Mouse (Mus musculus) MN1 (cell line): ENCODE measurements around the gene Lpp.

Experiments
- DNase-seq: peaks from one replicate; pipeline ENCODE4 v3.0.0-alpha.2; 2016; ENCODE audit warnings: low spot score

Gene Lpp

DNA sequence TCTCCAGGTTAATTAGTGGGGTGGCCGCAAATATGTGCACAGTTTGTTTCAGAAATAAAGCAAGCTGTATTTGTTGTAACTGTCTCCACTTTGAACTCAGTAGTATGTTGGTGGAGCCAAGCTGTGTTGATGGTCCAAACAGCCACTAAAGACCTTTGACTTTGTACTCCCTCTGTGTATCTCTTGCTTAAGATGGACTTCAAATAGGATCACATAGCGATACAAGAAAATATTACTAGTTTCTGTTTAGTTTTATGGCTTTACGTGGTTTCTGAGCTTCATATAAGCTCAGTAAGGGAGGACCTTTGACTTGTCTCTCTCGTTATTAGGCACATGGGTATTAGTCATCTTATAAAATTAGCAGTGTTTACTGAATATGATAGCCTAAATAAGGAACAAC, 485.7 kb downstream of the Lpp start:
- DNase-seq, result no peak

- no peak for DNase-seq
Measured at GRCm38 (mm10) chr16:24880698-24881097, 487.4 kb downstream of the Lpp start.

DNA sequence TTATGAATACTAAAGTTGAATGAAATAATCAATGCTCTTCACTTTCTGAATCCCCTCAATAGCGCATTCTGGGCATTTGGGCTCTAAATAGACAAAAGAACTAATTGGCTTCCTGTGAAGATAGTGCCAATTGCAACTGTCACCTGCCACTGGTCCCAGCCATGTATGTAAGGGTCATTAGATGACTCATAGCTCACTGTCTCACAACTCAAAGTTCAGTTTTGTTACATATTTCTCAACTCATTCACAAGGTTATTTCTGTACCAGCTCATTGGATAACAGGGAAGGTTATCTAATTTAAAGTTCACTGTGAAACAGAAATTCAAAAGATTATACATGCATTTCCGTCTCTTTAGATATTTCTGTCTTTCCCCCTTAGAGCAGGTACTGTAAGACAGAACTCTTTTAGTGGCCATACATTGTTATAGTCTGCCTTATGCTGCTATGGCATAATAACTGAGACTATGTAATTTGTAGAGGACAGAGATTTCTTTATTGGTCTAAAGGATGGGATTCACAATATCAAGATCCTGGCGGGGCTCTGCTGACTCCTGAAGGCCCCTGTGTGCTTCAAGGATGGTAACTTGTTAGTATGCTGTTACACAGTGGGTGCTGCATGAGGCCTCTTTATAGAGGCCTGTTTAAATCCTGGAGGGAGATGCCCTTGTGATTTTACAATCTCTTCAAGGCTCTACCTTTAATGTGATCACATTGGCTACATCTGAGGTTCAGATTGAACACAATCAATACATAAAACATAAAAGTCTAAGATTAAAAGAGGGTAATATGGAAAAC, 488.9 kb downstream of the Lpp start:
- DNase-seq, result no peak

DNA sequence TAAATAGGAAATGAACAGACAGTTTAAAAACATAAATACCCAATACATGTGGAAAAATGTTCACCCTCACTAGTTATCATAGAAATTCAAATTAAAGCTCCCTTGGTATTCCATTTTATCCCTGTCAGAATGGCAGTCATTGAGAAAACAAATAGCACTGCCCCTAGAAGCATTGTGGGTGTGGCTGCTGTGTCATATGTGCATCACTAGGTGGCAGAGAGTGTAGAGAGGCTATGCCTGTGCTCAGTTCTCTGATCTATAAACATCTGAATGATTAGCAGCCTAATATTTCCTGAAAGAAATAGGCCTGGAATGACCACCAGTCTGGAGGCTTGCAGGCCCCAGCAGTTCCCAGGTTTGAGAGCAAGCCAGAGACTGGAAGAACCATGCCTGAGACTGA, 490.7 kb downstream of the Lpp start:
- no peak for DNase-seq

GRCm38 (mm10) chr16:24886346-24886745, 493.0 kb downstream of the Lpp start:
- no peak for DNase-seq

DNA sequence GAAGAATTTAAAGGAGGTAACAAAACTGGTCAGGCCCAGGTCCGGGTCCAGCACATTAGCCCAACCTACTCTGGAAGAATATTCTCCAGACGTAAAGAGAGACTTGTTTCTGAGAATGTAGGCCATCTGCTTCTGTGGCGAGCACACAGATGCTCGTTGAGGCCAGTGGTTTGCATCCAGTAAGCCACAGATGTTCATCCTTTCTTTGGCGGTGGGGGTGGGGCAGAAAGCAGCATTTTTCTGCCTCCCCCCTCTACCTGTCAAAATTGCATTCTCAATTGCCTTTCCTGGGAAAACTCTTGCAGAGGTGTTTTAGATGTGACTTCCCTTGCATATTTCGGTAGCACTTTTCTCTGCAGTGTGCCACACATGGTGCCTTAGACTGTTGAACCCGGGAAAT, 493.6 kb downstream of the Lpp start:
- DNase-seq, result no peak

GRCm38 (mm10) chr16:24891453-24891852, 498.1 kb downstream of the Lpp start:
- no peak for DNase-seq

DNA sequence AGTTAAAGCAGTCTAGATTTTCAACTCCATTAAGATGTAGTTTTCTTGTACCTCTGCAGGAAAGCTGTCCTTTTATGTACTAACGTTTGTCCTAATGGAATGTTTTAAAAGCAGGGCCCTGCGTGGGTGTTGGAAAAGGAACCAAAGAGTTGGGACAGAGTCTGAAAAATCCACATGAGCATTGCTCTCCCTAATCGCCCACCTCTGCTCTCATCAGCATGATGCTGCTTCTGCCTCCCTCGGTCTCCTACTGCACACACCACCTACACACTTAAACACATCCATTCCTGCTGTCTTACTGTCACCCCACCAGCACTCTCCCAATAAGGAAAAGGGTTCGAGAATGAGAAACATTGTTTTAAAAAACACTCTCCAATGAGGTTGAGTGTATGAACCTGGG, 501.9 kb downstream of the Lpp start:
- DNase-seq, result no peak

DNA sequence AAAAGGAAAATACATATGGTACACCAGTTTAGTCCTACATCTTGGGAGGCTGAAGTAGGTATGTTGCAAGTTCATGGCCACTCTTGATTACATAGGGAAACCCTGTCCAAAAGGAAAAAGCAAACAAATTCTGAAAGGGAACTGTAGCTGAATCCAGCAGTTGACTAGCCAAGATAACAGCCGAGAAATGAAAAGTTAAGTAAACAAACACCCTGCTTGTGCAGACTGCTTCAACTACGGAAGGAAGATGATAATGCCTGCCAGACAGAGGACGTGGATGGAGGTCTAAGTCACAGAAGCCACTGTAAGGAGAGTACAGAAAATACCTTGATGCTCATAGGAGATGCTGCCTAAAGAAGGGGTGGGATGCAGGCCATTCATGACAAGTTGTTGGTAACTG, 504.3 kb downstream of the Lpp start:
- DNase-seq, result no peak

- DNase-seq, result no peak
Measured at GRCm38 (mm10) chr16:24900241-24900796, 507.0 kb downstream of the Lpp start.

- DNase-seq, result no peak
Measured at GRCm38 (mm10) chr16:24901139-24901859, 508.0 kb downstream of the Lpp start.

DNA sequence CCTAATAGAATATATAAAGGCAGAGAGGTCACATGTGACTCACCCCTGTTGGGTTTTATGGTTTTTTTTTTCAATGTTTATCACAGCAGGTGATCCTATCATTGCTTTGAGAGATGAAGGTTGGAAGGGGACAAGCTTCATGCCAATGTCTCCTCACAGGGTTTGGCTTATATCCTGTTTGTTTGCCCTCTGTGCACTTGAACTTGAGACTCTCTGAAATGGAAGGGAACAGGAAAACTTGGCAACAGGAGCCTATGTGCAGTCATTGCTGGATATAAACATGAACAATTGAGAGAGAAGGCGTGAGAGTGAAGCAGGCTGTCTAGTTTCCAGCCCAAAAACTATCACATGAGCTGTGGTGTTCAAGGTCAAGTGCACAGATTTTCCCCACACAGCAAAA, 508.8 kb downstream of the Lpp start:
- DNase-seq, result no peak

DNA sequence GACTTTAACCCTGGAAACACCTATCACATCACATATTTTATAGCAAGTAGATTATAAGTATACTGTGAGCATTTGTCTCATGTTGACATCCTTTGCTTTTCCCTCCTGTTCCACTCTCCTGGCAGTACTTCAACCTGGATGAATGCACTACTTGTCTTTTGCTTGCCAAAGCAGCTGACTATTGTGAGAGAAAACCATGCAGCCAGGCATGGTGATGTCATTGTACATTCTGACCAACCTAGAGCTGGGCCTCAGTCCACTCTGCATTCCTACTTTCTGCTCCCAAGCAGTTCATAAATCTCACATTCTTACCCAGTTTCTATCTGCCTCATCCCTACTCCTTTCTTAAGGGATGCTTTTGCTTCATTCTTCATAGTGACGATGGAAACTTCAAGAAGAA, 515.6 kb downstream of the Lpp start:
- DNase-seq, result no peak

- no peak for DNase-seq
Measured at GRCm38 (mm10) chr16:24910321-24910720, 517.0 kb downstream of the Lpp start.

GRCm38 (mm10) chr16:24910834-24911233, 517.5 kb downstream of the Lpp start:
- DNase-seq, result no peak

- DNase-seq, result no peak
Measured at GRCm38 (mm10) chr16:24912381-24912780, 519.1 kb downstream of the Lpp start.

GRCm38 (mm10) chr16:24913021-24913420, 519.7 kb downstream of the Lpp start:
- no peak for DNase-seq

DNA sequence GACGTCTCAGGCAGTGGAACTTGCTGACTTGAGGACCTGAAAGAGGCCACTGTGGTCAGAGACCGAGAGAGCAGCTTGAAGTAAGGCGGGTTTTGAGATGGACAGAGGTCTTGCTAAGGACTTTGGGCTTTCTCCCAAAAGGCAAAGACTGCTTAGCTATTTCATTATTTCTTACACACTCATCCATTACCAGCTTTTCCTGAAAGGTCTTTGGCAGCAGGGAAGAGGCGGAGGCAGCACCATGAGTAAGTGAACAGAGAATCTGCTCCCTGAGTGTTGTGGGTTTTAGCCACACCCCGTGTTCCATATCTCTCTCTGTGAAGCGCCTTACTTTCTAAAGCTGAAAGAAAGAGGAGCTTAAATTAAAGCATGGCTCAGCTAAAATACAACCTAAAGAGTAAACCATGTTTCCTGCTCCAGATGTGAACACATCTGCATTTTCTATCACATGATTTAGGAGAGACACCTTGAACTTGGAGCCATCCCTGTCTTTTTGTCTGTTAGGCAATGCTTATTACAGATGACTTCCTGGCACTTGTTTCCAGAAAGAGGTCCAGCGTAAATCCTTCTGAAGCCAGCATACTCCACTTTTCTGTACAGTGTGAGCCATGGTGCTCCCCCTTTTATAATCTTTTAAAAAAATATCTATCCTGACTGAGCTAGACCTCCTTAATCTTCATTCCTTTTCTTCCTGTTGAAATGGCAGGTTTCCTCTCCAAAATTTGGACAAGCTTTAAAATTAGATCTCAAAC, 520.5 kb downstream of the Lpp start:
- no peak for DNase-seq

DNA sequence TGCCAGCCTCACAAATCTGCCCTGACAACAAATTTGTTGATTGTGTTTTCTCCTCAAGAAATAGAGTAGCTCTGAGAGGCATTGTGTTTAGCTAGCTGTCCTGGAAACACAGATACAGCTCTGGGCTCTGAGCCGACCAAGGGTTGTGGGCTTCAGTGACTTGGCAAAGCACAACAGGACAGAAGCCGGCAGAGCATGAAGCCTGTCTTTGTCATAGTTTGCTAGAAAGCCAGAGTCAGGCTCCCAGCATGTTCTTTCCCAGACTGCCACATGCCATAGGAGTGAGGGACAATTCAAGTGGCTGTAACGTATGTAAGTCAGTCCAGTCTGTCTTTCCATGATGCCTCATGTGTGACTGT, 521.1 kb downstream of the Lpp start:
- DNase-seq, result no peak

DNA sequence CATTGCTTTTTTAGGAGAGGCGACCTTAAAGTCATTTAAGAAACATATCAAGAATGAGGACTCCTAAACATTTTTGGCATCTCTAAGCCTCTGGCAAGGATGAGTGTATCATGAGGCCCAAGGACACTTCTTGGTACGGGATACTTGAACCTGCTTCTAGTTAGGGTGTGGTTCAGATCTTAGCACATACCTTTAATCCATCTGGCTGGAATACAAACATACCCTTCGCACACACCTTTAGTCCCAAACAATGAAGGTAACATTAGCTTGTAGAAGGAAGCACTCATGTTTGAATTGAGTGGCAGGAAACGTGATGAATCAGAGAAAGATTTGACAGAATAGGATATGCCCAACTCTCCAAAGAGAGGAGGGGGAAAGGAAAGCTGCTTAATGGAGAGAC, 522.2 kb downstream of the Lpp start:
- no peak for DNase-seq

DNA sequence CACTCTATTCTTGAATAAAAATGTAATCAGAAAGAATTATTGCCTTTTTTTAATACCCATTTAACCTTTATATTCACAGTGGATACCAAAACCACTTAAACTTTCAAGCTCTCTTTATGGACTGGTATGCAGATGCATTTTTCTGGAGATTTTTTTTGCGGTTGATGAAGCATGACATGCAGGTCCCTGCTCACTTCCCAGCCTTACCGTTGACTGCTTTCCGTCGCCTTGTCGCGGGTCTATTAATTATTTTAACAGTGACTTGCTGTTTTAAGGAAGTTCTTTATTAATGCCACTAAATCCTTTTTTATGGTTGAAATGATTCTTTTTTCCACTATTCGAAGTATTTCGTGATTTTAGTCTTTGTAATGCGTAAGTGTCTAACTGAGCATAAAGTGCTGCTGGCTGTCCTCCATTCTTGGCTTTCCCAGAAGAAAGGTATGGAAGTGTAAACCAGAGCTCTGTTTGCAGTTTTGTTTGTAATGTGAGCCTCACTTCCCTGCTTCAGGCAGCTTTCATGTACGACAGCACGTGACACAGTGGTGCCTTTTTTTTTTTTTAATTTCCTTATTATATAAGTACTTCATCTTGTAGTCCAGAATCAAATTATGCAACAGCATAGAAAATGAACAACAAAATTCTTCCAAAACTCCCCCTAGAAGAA, 526.2 kb downstream of the Lpp start:
- DNase-seq, result no peak

DNA sequence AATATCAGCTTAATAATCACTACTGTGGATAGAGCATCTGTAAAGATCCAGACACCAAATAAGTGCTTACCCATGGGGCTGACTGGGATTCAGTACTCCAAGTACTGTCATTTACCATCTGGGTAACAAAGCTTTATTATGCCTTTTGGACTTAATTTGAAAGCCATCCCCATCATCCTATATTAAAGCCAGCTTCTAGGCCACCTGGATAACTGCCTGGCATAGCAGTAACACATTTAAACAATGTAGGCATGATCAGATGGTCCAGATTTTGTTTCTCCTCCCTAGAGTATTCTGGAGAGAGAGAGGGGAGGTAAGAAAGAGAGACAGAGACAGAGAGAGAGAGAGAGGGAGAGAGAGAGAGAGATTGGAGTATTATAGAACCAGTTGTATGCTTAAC, 536.8 kb downstream of the Lpp start:
- DNase-seq, result no peak
